Mouse (Mus musculus) forebrain, embryonic 16.5 days (tissue): Measurements from ENCODE around the gene Skp2. TPM values are rescaled to one million over a fixed set of nuclear protein-coding genes. Genes with fewer than 3 reads are reported as not detected.

Source experiments
- ATAC-seq: fragments of 200-750 bp; cut with Nextera tagmentation; 2 replicates; pipeline ENCODE4 v1.8.0; 2017; ENCODE audit warnings: mild to moderate bottlenecking, moderate library complexity
- H3K27ac ChIP-seq: fragments of 300-500 bp; sonication (generic); 2 replicates; pipeline ENCODE4 v1.5.1; 2014; ENCODE audit warnings: low read length, control low read depth
- H3K27me3 ChIP-seq: fragments of 300-500 bp; sonication (generic); replicated peaks from 2 replicates; pipeline ENCODE4 v1.6.1; 2014; ENCODE audit warnings: low read length; ENCODE audit not compliant: control insufficient read depth, insufficient read depth
- H3K36me3 ChIP-seq: fragments of 300-500 bp; sonication (generic); 2 replicates; pipeline ENCODE4 v1.6.1; 2014; ENCODE audit not compliant: control insufficient read depth, insufficient read depth
- H3K4me1 ChIP-seq: fragments of 300-500 bp; sonication (generic); replicated peaks from 2 replicates; pipeline ENCODE4 v1.6.1; 2014; ENCODE audit warnings: low read length; ENCODE audit not compliant: control insufficient read depth, insufficient read depth
- H3K4me2 ChIP-seq: fragments of 300-500 bp; sonication (generic); 2 replicates; pipeline ENCODE4 v1.6.1; 2014; ENCODE audit warnings: mild to moderate bottlenecking, low read length, control low read depth
- H3K4me3 ChIP-seq: fragments of 300-500 bp; sonication (generic); replicated peaks from 2 replicates; pipeline ENCODE4 v1.5.1; 2014; ENCODE audit warnings: mild to moderate bottlenecking, low read length, control low read depth
- H3K9ac ChIP-seq: fragments of 300-500 bp; sonication (generic); replicated peaks from 2 replicates; pipeline ENCODE4 v1.6.1; 2014; ENCODE audit warnings: low read depth, low read length, control low read depth
- H3K9me3 ChIP-seq: fragments of 300-500 bp; sonication (generic); 2 replicates; pipeline ENCODE4 v1.6.1; 2016; ENCODE audit warnings: low read length; ENCODE audit not compliant: control insufficient read depth
- WGBS: fragments of 180-500 bp; shearing (Covaris S2); extraction: QIAGEN DNeasy Blood & Tissue Kit; methylation state at CpG from one replicate; pipeline ENCODE4 v1.1.7; 2014; 5-methylcytosine and 5-hydroxymethylcytosine counted together
- polyA plus RNA-seq: library from polyadenylated mRNA; unstranded; fragments of >200 nt; fragmentation: Nextera tagmentation; extraction: Ambion mirVana; gene quantifications from 2 replicates; pipeline ENCODE4 v1.2.1, GENCODE M21; 2015

Gene Skp2
- polyA plus RNA-seq, 1 experiment from 2014 or later = 35.0 TPM

DNA sequence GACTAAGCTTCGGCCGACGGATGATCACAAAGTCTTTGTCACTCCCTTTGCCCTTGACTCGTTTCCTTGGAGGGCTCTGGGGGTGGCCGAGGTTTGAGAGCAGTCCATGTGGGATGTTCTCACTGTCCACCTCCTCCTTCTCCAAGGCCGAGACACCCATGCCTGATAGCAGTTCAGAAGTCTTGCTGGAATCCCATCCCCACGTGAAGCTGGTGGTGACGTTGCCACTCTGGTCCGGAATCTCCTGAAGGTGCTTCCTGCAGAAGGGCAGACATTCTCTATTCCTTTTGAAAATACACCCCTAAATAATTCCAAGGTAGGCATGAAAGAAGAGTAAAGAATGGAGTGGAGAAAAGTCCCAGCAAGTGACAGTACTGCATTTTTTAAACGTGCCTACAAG, 15.8 kb downstream of the Skp2 start:
- no peaks in the 10 kb centered on the region for H3K27me3 ChIP-seq
- H3K36me3 ChIP-seq = peaks cover 4% of the 10 kb centered on the region; the same call in 1 of the 2 replicates
- H3K4me2 ChIP-seq = peak overlapping the region; percentile 60
- ATAC-seq = no peak
- peak overlapping the region; percentile 98 for H3K4me3 ChIP-seq
- WGBS = 21% methylated on average over 10 of the region's 10 CpGs
- H3K4me1 ChIP-seq = peaks cover 14% of the 10 kb centered on the region
- H3K27ac ChIP-seq = no peak overlapping the region
- peak overlapping the region; percentile 67 for H3K9ac ChIP-seq
- H3K9me3 ChIP-seq = no peaks in the 10 kb centered on the region

DNA sequence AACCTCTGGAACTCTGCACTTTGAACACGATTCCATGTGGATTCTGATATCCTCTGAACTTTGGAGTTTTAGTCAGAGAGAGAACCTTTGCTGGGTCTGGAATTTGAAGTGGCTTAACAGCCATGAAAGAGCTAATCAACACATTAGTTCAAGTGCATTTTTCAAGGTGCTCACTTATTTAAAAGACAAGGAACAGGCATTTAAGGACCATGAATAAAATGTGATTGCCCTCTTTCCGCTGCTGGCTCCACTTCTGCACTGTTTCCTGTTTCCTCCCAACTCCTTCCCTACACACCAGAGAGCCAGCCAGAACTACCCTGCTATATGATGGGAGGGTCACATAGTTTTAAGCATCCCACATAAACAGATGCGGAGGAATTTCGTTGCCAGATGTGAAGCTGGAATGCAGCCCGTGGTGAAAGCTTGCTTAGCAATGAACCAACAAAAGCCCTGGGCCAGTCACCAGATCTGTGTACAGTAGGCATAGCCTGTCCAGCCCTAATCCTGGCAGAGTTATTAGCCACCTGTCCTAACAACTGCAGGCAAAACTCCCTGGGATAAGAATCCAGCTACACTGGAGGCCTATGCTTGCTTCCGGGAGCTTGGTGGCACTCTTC, 20.2 kb downstream of the Skp2 start:
- H3K4me3 ChIP-seq = no peak overlapping the region
- H3K9me3 ChIP-seq = no peaks in the 10 kb centered on the region
- WGBS = 83% methylated on average over 6 of the region's 6 CpGs
- no peaks in the 10 kb centered on the region for H3K27me3 ChIP-seq
- no peak overlapping the region for H3K9ac ChIP-seq
- no peak overlapping the region for H3K4me2 ChIP-seq
- no peak overlapping the region for H3K27ac ChIP-seq
- peaks cover 11% of the 10 kb centered on the region for H3K36me3 ChIP-seq
- no peak for ATAC-seq
- peaks cover 26% of the 10 kb centered on the region for H3K4me1 ChIP-seq

DNA sequence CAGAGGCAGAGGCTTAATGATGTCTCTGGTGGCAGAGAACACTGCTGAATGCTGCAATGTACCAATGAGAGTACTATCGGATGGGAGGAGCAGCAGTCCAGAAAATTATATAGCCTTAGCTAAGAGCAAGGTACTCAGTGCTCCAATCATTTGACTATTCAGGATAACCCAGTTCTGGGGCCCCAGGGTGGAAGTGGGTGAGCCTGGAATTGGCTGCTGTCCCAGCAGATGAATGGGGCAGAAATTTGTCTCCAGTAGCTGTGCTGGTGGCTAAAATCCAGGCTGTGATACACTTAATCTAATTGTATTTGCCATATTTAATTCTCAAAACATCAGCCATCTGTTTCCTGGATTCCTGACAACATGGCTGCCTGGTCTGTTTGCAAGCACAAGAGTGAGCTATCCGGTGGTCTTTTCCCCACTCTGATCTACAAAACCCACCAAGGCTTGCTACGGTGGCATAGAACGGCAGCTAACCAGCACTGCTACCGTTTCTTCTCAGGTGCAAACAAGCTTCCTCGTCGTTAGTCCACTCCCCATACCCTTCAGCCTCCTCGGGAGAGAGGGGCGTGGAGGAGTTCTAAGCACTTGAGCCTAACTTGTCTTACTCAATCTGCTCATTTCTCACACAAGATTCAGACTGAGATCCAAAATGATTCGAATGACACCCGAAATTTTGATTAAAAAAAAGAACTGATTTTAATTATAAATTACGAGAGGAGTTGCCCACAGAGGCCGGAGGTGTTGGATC, 22.4 kb downstream of the Skp2 start:
- H3K9ac ChIP-seq = no peak overlapping the region
- peaks cover 13% of the 10 kb centered on the region for H3K36me3 ChIP-seq
- H3K27ac ChIP-seq = no peak overlapping the region
- H3K4me2 ChIP-seq = no peak overlapping the region
- peak; percentile 61 for ATAC-seq
- no peaks in the 10 kb centered on the region for H3K9me3 ChIP-seq
- H3K4me3 ChIP-seq = no peak overlapping the region
- H3K27me3 ChIP-seq = no peaks in the 10 kb centered on the region
- 66% methylated on average over 13 of the region's 13 CpGs for WGBS
- peaks cover 13% of the 10 kb centered on the region for H3K4me1 ChIP-seq

DNA sequence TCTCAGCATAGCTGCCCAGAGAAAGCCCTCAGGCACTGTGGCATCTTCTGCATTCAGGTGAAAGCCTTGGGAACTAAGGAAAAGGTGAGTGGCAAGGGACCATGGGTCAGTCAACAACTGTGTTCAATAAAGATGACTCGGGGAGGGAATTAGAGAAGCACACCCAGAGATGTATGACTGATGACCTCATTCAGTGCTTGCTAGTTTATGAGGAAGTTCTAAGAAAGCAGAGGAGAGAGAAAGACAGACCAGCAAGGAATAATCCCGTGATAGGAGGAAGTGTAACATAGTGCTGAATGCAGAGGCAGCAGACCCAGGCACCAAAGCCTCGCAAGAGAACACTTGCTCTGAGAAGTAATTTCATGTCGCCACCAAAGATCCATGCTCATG, 23.7 kb downstream of the Skp2 start:
- no peak for ATAC-seq
- Histone ChIP-seq H3K36me3 (peaks cover 11% of the 10 kb centered on the region), H3K9ac (no peak overlapping the region), H3K27me3 (no peaks in the 10 kb centered on the region), H3K4me1 (peaks cover 12% of the 10 kb centered on the region), H3K9me3 (no peaks in the 10 kb centered on the region), H3K27ac (no peak overlapping the region), H3K4me3 (no peak overlapping the region), H3K4me2 (no peak overlapping the region)
- WGBS = 90% methylated on average over 4 of the region's 4 CpGs

- Histone ChIP-seq H3K4me3 (no peak overlapping the region), H3K9ac (no peak overlapping the region), H3K4me2 (no peak overlapping the region), H3K27me3 (no peaks in the 10 kb centered on the region), H3K9me3 (no peaks in the 10 kb centered on the region), H3K27ac (no peak overlapping the region), H3K36me3 (peaks cover 11% of the 10 kb centered on the region), H3K4me1 (peaks cover 12% of the 10 kb centered on the region)
- peak; percentile 32; the same call in 1 of the 2 replicates for ATAC-seq
- WGBS = 74% methylated on average over 9 of the region's 9 CpGs
Measured at GRCm38 (mm10) chr15:9130772-9131498, 24.3 kb downstream of the Skp2 start.

GRCm38 (mm10) chr15:9127051-9127791, 28.0 kb downstream of the Skp2 start:
- Histone ChIP-seq H3K36me3 (peaks cover 22% of the 10 kb centered on the region), H3K9ac (no peak overlapping the region), H3K27ac (no peak overlapping the region), H3K4me2 (no peak overlapping the region), H3K9me3 (no peaks in the 10 kb centered on the region), H3K4me3 (no peak overlapping the region), H3K4me1 (peaks cover 5% of the 10 kb centered on the region; the same call in 1 of the 2 replicates), H3K27me3 (no peaks in the 10 kb centered on the region)
- 94% methylated on average over 7 of the region's 7 CpGs for WGBS
- ATAC-seq = no peak

DNA sequence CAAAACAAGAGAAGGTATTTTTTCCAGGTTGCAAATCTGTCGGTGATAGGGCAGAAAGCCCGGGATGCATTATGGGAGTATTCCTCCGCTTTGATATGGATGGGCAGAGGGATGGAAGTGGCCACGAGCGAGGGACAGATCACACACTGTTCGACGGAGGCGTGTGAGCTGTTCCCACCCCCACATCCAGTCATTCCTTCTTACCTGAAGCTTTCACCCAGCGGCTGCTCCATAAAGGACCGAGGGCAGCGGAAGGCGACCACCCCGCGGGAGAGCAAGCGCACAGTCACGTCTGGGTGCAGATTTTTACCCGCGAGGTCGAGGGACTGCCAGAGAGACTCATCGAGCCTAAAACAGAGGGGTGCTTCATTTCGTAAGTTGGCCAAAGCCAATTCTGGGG, 30.4 kb downstream of the Skp2 start:
- Histone ChIP-seq H3K9ac (no peak overlapping the region), H3K36me3 (peaks cover 21% of the 10 kb centered on the region), H3K4me1 (no peaks in the 10 kb centered on the region), H3K27me3 (no peaks in the 10 kb centered on the region), H3K9me3 (no peaks in the 10 kb centered on the region), H3K27ac (no peak overlapping the region), H3K4me2 (no peak overlapping the region), H3K4me3 (no peak overlapping the region)
- no peak for ATAC-seq
- 94% methylated on average over 21 of the region's 21 CpGs for WGBS

DNA sequence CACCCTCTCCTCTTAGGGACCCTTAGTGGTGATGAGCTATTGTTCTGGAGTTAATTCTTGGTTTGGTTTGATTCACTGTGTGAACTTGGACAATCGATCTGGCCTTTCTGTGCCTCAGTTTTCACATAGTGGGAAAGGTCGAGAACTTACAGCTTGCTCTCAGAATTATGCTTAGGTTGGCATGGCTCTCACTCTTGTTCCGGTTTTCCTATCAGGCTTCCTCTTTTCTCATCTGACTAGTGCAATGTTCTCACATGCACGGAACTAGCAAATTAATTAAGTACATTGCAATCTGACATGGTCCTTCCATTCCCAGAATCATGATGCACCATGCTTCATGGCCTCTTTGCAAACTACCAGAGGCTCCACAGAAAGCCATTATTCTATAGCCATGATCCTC, 32.2 kb downstream of the Skp2 start:
- peaks cover 20% of the 10 kb centered on the region for H3K36me3 ChIP-seq
- no peaks in the 10 kb centered on the region for H3K4me1 ChIP-seq
- H3K9me3 ChIP-seq = no peaks in the 10 kb centered on the region
- no peak overlapping the region for H3K27ac ChIP-seq
- no peak for ATAC-seq
- no peak overlapping the region for H3K9ac ChIP-seq
- H3K27me3 ChIP-seq = no peaks in the 10 kb centered on the region
- no peak overlapping the region for H3K4me2 ChIP-seq
- no peak overlapping the region for H3K4me3 ChIP-seq
- WGBS = 96% methylated on average over 4 of the region's 4 CpGs

- no peak overlapping the region for H3K27ac ChIP-seq
- peak; percentile 71 for ATAC-seq
- 96% methylated on average over 2 of the region's 2 CpGs for WGBS
Measured at GRCm38 (mm10) chr15:9120081-9120480, 35.1 kb downstream of the Skp2 start.

More at GRCm38 (mm10) chr15:9120081-9120480, 35.1 kb downstream of the Skp2 start:
- Histone ChIP-seq H3K4me3 (no peak overlapping the region), H3K36me3 (peaks cover 26% of the 10 kb centered on the region), H3K27me3 (no peaks in the 10 kb centered on the region), H3K4me1 (no peaks in the 10 kb centered on the region), H3K9ac (no peak overlapping the region), H3K4me2 (no peak overlapping the region), H3K9me3 (no peaks in the 10 kb centered on the region)
